ENCODE assay signal across 8 mouse cellular contexts in genomic region chr9:121479453-121479852, GRCm38 (mm10). TPM values are rescaled to one million over a fixed set of nuclear protein-coding genes. Genes with fewer than 3 reads are reported as not detected.
DNase-seq lines count a peak whose midpoint lies in the region; ATAC-seq and TF ChIP-seq lines count a peak whose summit lies in the region.

No protein-coding gene starts in this region.

- no peak overlapping the region for H3ac ChIP-seq in C2C12 (ENCODE audit: control insufficient read depth, insufficient read length, low read depth)

- no peaks in the 10 kb centered on the region for H3K27me3 ChIP-seq in C2C12 (ENCODE audit: control insufficient read depth, insufficient read depth, insufficient read length)
- no peaks in the 10 kb centered on the region for H3K27me3 ChIP-seq in kidney, embryonic 14.5 days (ENCODE audit: control insufficient read depth, insufficient read depth, low read length)
- no peaks in the 10 kb centered on the region for H3K27me3 ChIP-seq in liver, embryonic 14.5 days (ENCODE audit: control insufficient read depth, insufficient read depth, low read length)
- H3K27me3 ChIP-seq in neural tube, embryonic 14.5 days (ENCODE audit: control insufficient read depth, insufficient read depth, low read length) = no peaks in the 10 kb centered on the region

- no peaks in the 10 kb centered on the region for H3K36me3 ChIP-seq in C2C12 (ENCODE audit: control insufficient read depth, insufficient read depth)
- H3K36me3 ChIP-seq in kidney, embryonic 14.5 days (ENCODE audit: control insufficient read depth, insufficient read depth, low read length) = peaks cover 3% of the 10 kb centered on the region; the same call in 1 of the 2 replicates
- no peaks in the 10 kb centered on the region for H3K36me3 ChIP-seq in liver, embryonic 14.5 days (replicated peaks; ENCODE audit: control insufficient read depth, insufficient read depth, low read depth)
- peaks cover 3% of the 10 kb centered on the region; the same call in 1 of the 2 replicates for H3K36me3 ChIP-seq in neural tube, embryonic 14.5 days (ENCODE audit: control insufficient read depth, insufficient read depth, low read length)

- no peaks in the 10 kb centered on the region for H3K79me2 ChIP-seq in C2C12 (ENCODE audit: control insufficient read depth, insufficient read depth)

- no peak overlapping the region for H3K27ac ChIP-seq in kidney, embryonic 14.5 days (ENCODE audit: low read depth, low read length)
- H3K27ac ChIP-seq in liver, embryonic 14.5 days = no peak overlapping the region
- no peak overlapping the region for H3K27ac ChIP-seq in neural tube, embryonic 14.5 days (ENCODE audit: low read depth, low read length)

- no peak overlapping the region for H3K9ac ChIP-seq in kidney, embryonic 14.5 days (ENCODE audit: low read depth, low read length)
- no peak overlapping the region for H3K9ac ChIP-seq in liver, embryonic 14.5 days (replicated peaks)
- no peak overlapping the region for H3K9ac ChIP-seq in neural tube, embryonic 14.5 days (replicated peaks; ENCODE audit: low read depth, low read length)

- H3K4me2 ChIP-seq in kidney, embryonic 14.5 days (replicated peaks; ENCODE audit: low read depth, low read length) = no peak overlapping the region
- no peak overlapping the region for H3K4me2 ChIP-seq in liver, embryonic 14.5 days (ENCODE audit: low read depth)
- H3K4me2 ChIP-seq in neural tube, embryonic 14.5 days (ENCODE audit: low read depth, low read length) = no peak overlapping the region

- no peaks in the 10 kb centered on the region for H3K4me1 ChIP-seq in kidney, embryonic 14.5 days (ENCODE audit: control insufficient read depth, insufficient read depth, low read length)
- H3K4me1 ChIP-seq in liver, embryonic 14.5 days (replicated peaks; ENCODE audit: control insufficient read depth in 2 of 2, insufficient read depth in 2 of 2, low read length in 1 of 2) = no peaks in the 10 kb centered on the region
- H3K4me1 ChIP-seq in neural tube, embryonic 14.5 days (ENCODE audit: control insufficient read depth, insufficient read depth, low read length) = peaks cover 2% of the 10 kb centered on the region; the same call in 1 of the 2 replicates

- 34% methylated on average over 5 of the region's 5 CpGs for WGBS in kidney, embryonic 14.5 days
- WGBS in liver, embryonic 14.5 days (ENCODE audit: insufficient replicate concordance) = 13% methylated on average over 5 of the region's 5 CpGs
- 28% methylated on average over 5 of the region's 5 CpGs for WGBS in neural tube, embryonic 14.5 days

- no peak overlapping the region for H3K4me3 ChIP-seq in C2C12 (ENCODE audit: insufficient read depth, poor library complexity, severe bottlenecking)
- H3K4me3 ChIP-seq in kidney, embryonic 14.5 days (ENCODE audit: low read length) = no peak overlapping the region
- H3K4me3 ChIP-seq in liver, embryonic 14.5 days (ENCODE audit: insufficient read depth in 1 of 2, low read depth in 2 of 2, low read length in 2 of 2) = no peak overlapping the region
- H3K4me3 ChIP-seq in neural tube, embryonic 14.5 days (ENCODE audit: low read depth, low read length) = no peak overlapping the region

- H3K9me3 ChIP-seq in kidney, embryonic 14.5 days (ENCODE audit: control insufficient read depth, low read length) = no peaks in the 10 kb centered on the region
- H3K9me3 ChIP-seq in liver, embryonic 14.5 days (ENCODE audit: control insufficient read depth, low read length) = no peaks in the 10 kb centered on the region
- H3K9me3 ChIP-seq in neural tube, embryonic 14.5 days (ENCODE audit: control insufficient read depth, low read length) = no peaks in the 10 kb centered on the region

- peak; percentile 56 for DNase-seq in MEL-GATA-1-ER (ENCODE audit: extremely low read depth, low read depth)
- peak; percentile 58 for DNase-seq in cerebellum, adult 9-11 months
- DNase-seq in liver, embryonic 14.5 days (ENCODE audit: low read depth in 3 of 3, low spot score in 3 of 3) = peak; percentile 29 to 51 (median 31)

- H3K79me3 ChIP-seq in C2C12 (ENCODE audit: low read depth) = no peaks in the 10 kb centered on the region

- ATAC-seq in frontal cortex, adult (ENCODE audit: low TSS enrichment) = peak; percentile 48
- ATAC-seq in kidney, embryonic 14.5 days (ENCODE audit: low FRiP score, low TSS enrichment) = peak; percentile 10; the same call in 1 of the 2 replicates
- no peak for ATAC-seq in liver, embryonic 14.5 days (ENCODE audit: insufficient read depth)
- peak; percentile 59; the same call in 1 of the 2 replicates for ATAC-seq in neural tube, embryonic 14.5 days (ENCODE audit: low read depth)
- ATAC-seq in inflammation-experienced regulatory T-cells, adult 6 months = no peak

- TF ChIP-seq CTCF in C2C12 (IDR thresholded peaks at IDR 0.05; ENCODE audit: control insufficient read depth, insufficient read depth, insufficient read length) = peak; percentile 87
- TF ChIP-seq CTCF in liver, embryonic 14.5 days (IDR thresholded peaks at IDR 0.05; ENCODE audit: low read depth) = peak; percentile 84

- TF ChIP-seq EP300 in liver, embryonic 14.5 days (IDR thresholded peaks at IDR 0.05; ENCODE audit: low read depth) = no peak

TF ChIP-seq in C2C12, 6 proteins besides CTCF, POLR2A, EP300 and RAD21:
- TF ChIP-seq MYOG (IDR thresholded peaks at IDR 0.05; ENCODE audit: control insufficient read depth, extremely low read depth, insufficient read length) = no peak
- no peak for TF ChIP-seq USF1 (IDR thresholded peaks at IDR 0.05; ENCODE audit: low read depth)
- no peak for TF ChIP-seq FOSL1 (IDR thresholded peaks at IDR 0.05; ENCODE audit: insufficient read depth, low read length, poor library complexity, severe bottlenecking)
- TF ChIP-seq MAX (IDR thresholded peaks at IDR 0.05) = no peak
- no peak for TF ChIP-seq CEBPB (IDR thresholded peaks at IDR 0.05; ENCODE audit: low read depth)

RNA-seq across cellular contexts. Expression of gene Cck, which starts 16.0 kb away (rescaled TPM):
- 2.9 TPM for polyA plus RNA-seq in C2C12 (2012; fragmentation: generic; extraction: Trizol)
- 4.3 and 5.0 TPM in 2 replicates for polyA plus RNA-seq in kidney, embryonic 14.5 days (2014; fragmentation: Nextera tagmentation; extraction: Ambion mirVana)
- 0.12 and 0.25 TPM in 2 replicates for polyA plus RNA-seq in liver, embryonic 14.5 days (2012; rRNA removed)
- not detected in 2 replicates for polyA plus RNA-seq in liver, embryonic 14.5 days (2014; fragmentation: Nextera tagmentation; extraction: Ambion mirVana)
- 73.1 and 169 TPM in 2 replicates for polyA plus RNA-seq in neural tube, embryonic 14.5 days (2014; fragmentation: Nextera tagmentation; extraction: Ambion mirVana)
- not detected for polyA plus RNA-seq in inflammation-experienced regulatory T-cells, adult 6 months (2017; shearing (Covaris generic))

Comparison
In these comparisons a context has a peak if more than half of its experiments do, and no peak if none do; other contexts are left out.
1. ATAC-seq: peak in frontal cortex, adult (single experiment), kidney, embryonic 14.5 days (single experiment) and neural tube, embryonic 14.5 days (single experiment); none in liver, embryonic 14.5 days (single experiment) and inflammation-experienced regulatory T-cells, adult 6 months (single experiment).
2. RNA of gene Cck, which starts 16.0 kb away (polyA plus RNA-seq): 73.1 to 169 TPM in neural tube, embryonic 14.5 days; 4.3 to 5.0 TPM in kidney, embryonic 14.5 days, 2.9 TPM in C2C12 (single experiment), 0.12 to 0.25 TPM in liver, embryonic 14.5 days and not detected in inflammation-experienced regulatory T-cells, adult 6 months; every median in the first group is over 10 times any median in the second.
3. Peak in every context shown above with its lines, with median percentiles within 50 percentile points of each other: DNase-seq.